Mouse (Mus musculus): Measurements from ENCODE around the gene Ogfr. TPM values are rescaled to one million over a fixed set of nuclear protein-coding genes. Genes with fewer than 3 reads are reported as not detected.

Ogfr gene
- polyA plus RNA-seq, 1 experiment from 2014 or later, result 50.5 TPM

DNA sequence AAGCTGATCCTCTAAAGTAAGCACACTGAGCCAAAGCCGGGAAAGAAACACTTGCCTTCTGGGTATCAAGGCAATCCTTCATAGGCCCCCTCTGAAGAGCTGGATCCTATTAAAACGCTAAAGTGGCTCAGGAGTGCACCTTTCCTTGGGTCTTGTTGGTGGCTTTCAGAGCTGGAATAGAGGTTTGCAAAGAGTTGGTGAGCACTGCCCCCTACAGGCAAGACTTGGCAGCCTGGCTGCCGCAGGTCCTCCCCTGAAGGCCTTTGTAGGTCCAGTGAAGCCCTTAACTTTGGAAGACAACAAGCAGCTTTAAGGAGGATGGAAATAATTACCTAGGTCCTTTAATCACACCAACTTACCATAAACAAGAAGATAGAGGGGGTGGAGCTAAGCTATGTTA lies 10.4 kb upstream of the Ogfr start:
- H3K27ac ChIP-seq, result no peak overlapping the region
- H3K36me3 ChIP-seq (ENCODE audit: inconsistent target), result no peaks in the 10 kb centered on the region
- H3K4me3 ChIP-seq (ENCODE audit: inconsistent target), result no peak overlapping the region
- peaks cover 8% of the 10 kb centered on the region for H3K79me2 ChIP-seq (ENCODE audit: inconsistent target)
- WGBS (ENCODE audit: missing documents), result 8% methylated on average over 3 of the region's 3 CpGs

DNA sequence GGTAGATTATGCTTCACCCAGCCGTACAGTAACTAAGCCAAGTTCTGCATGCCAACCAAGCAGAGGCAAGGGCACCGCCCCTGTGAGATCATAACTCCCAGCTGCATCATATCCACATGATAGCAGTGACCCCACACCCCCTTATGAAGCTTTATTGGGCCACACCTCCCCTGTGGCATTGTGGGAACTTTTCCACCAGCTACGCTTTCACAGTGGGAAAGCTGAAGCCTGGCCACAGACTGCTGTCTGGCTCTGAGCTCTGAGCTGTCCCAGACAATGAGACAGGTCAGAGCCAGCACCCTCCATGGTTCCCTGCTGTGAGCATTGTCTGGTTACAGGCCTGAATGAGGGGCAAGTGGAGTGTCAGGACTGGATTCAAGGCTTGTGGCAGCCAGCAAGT lies 8.0 kb upstream of the Ogfr start, which contains the start of gene Mrgbp:
TSS of gene Mrgbp (plus strand) at position 303 of the 400 bp plus-strand sequence.
- 84% methylated on average over 3 of the region's 3 CpGs for whole genome bisulfite sequencing (ENCODE audit: missing documents)
- Histone ChIP-seq H3K4me3 (ENCODE audit: inconsistent target) (peak within 1 kb of the TSS; percentile 9; the same call in 1 of the 2 replicates), H3K36me3 (ENCODE audit: inconsistent target) (peaks cover 7% of the 10 kb centered on the region; the same call in 1 of the 2 replicates), H3K79me2 (ENCODE audit: inconsistent target) (peaks cover 29% of the 10 kb centered on the region), H3K27ac (peak within 1 kb of the TSS; percentile 40)

DNA sequence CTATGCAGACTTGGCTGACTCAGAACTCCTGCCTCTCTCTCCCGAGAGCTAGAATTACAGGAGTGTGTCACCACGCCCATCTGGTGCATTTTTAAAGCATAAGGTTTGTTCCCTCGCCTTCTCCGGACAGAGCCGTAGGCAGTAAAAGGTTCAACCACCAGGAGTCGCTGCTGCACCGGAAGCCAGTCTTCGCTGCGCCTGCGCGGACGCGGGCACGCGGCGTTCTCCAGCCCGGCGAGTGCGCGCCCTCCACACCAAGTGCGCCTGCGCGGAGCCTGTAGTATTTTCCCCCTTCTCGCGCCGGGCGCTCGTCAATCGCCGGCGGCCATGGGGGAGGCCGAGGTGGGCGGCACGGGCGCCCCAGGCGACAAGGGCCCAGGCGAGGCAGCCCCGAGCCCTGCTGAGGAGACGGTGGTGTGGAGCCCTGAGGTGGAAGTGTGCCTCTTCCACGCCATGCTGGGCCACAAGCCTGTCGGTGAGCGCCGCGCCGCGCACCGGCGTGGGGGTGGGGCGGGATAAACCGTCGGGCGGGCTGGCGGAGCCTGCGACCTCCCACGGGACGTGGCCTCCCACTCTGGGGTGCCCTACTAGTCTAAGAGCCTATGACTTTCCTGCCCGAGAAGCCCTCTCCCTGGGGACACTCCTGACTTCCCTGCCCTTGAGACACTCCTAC lies 6.4 kb upstream of the Ogfr start:
- peaks cover 45% of the 10 kb centered on the region for H3K79me2 ChIP-seq (ENCODE audit: inconsistent target)
- peaks cover 18% of the 10 kb centered on the region; the same call in 1 of the 2 replicates for H3K36me3 ChIP-seq (ENCODE audit: inconsistent target)
- under 1% methylated on average over 50 of the region's 57 CpGs for WGBS (ENCODE audit: missing documents)
- H3K27ac ChIP-seq, result no peak overlapping the region
- peak overlapping the region; percentile 40 for H3K4me3 ChIP-seq (ENCODE audit: inconsistent target)

DNA sequence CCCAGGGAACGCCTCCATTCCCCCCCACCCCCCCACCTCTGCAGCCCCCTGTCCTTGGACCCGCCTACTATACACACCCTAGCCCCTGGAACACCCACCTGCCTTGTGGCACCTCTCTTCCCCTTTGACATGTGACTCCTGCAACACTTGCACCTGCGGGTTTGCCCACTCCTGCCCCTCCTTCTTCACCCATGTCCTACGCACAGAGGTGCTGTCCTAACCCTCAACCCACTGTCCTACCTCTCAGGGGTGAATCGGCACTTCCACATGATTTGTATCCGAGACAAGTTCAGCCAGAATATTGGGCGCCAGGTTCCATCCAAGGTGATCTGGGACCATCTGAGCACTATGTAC lies 5.9 kb upstream of the Ogfr start:
- 14% methylated on average over 7 of the region's 7 CpGs for WGBS (ENCODE audit: missing documents)
- no peak overlapping the region for H3K27ac ChIP-seq
- H3K4me3 ChIP-seq (ENCODE audit: inconsistent target), result peak overlapping the region; percentile 40
- peaks cover 49% of the 10 kb centered on the region for H3K79me2 ChIP-seq (ENCODE audit: inconsistent target)
- H3K36me3 ChIP-seq (ENCODE audit: inconsistent target), result peaks cover 18% of the 10 kb centered on the region; the same call in 1 of the 2 replicates

DNA sequence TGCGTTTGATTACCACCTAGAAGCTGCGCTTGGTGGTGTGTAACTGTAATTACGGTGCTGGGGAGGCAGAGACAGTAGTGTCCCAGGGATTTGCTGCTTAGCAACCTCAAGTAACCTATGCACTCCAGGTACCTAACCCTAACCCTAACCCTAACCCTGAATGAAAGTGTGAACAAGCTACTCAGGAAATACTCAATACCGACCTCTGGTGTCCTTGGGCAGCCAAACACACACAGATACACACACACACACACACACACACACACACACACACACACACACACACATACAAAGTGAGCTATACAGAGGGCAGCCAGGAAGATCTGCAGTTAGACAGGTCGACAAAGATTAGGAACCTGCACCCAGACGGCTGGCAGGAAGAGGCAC lies 316 bp upstream of the Ogfr start:
- Histone ChIP-seq H3K79me2 (ENCODE audit: inconsistent target) (peaks cover 73% of the 10 kb centered on the region), H3K27ac (peak overlapping the region; percentile 60), H3K36me3 (ENCODE audit: inconsistent target) (peaks cover 46% of the 10 kb centered on the region), H3K4me3 (ENCODE audit: inconsistent target) (peak overlapping the region; percentile 93)
- 49% methylated on average over 6 of the region's 6 CpGs for WGBS (ENCODE audit: missing documents)

DNA sequence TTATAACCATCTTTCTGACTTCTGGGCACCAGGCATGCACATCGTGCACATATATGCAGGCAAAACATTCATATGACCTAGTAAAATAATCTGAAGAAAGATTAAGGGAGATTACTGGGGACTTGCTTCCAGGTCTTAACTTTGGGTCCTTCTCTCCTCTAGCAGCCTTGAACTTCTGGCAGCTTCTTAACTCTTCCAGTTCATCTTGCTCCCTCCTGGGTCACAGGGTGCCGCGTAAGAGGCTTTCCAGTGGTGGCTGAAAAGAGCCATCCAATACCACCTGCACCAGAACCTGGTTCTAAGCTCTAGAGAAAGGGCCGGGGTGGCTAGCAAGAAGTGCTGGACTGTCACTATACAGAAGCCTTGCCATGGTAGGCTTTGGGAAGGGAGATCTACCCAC lies 8.4 kb downstream of the Ogfr start, which contains the start of gene Col9a3:
TSS of gene Col9a3 (plus strand) at position 301 of the 400 bp plus-strand sequence.
- Histone ChIP-seq H3K36me3 (ENCODE audit: inconsistent target) (peaks cover 32% of the 10 kb centered on the region), H3K27ac (no peak within 1 kb of the TSS), H3K79me2 (ENCODE audit: inconsistent target) (no peaks in the 10 kb centered on the region), H3K4me3 (ENCODE audit: inconsistent target) (no peak within 1 kb of the TSS)
- whole genome bisulfite sequencing (ENCODE audit: missing documents), result 73% methylated on average over 4 of the region's 4 CpGs

DNA sequence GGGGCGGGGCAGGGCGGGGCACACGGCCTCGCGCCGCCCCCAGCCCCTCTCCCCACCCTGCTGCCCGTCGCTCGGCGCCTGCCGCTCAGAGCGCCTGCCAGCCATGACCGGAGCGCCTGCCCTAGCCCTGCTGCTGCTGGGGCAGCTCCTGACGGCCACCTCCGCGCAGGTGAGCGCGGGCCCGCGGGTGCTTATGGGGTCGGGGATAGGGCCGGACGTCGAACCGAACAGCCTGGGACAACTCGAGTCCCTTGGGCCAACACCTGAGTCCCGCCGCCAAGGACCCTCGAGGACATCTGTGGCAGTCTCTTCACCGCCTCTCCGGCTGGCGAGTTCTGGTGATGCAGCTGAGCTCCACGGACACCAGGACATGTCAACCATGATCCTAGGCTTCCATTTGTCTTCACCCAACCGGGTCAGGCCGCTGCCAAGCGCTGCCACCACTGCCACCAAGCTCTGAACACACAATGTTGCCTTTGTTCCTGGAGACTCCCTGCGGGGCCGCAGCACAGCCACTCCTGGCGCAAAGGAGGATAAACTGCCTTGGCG lies 9.2 kb downstream of the Ogfr start:
- Histone ChIP-seq H3K36me3 (ENCODE audit: inconsistent target) (peaks cover 25% of the 10 kb centered on the region), H3K79me2 (ENCODE audit: inconsistent target) (no peaks in the 10 kb centered on the region), H3K27ac (no peak overlapping the region), H3K4me3 (ENCODE audit: inconsistent target) (no peak overlapping the region)
- WGBS (ENCODE audit: missing documents), result 37% methylated on average over 32 of the region's 41 CpGs

DNA sequence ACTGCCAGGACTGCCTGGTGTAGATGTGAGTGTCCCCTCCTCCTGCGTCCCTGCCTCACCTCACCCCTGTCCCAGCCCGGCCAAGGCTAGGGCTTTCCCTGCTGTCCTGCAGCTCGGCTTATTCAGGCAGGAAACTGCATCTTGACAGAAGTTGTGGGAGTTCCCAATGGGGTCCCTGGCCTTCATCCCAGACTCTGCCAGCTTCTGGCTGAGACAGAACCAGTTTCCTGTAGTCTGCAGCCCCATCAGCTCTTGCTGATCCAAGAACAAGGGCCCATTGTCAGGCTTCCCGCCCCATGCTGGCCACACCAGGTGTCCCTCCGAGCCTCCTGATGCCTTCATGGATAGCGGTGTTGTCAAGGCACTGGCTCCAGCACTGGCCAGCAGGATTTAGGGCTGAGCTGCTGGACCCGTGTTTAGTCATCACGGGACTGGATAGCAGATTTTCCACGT lies 11.6 kb downstream of the Ogfr start:
- WGBS (ENCODE audit: missing documents), result 58% methylated on average over 9 of the region's 9 CpGs
- H3K27ac ChIP-seq, result no peak overlapping the region
- no peaks in the 10 kb centered on the region for H3K79me2 ChIP-seq (ENCODE audit: inconsistent target)
- no peak overlapping the region for H3K4me3 ChIP-seq (ENCODE audit: inconsistent target)
- H3K36me3 ChIP-seq (ENCODE audit: inconsistent target), result peaks cover 3% of the 10 kb centered on the region; the same call in 1 of the 2 replicates

DNA sequence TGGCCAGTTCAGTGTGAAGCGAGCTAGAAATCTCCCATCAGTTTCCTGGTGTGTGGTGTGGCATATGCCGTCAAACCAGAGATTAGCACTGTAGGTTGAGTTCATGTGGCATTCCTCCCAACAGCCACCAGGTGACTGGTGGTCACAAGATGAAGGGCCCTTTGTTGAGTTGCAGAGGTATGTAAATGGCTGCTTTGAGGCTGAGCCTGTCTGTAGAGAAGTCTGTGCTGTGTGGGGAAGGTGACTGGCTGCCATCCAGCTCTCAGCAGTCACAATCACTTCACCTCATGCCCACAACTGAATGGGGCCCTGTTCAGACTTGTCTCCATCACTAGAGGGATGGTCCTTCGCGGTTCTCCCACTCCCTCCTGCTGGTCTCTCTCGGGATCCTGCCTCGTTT lies 15.7 kb downstream of the Ogfr start:
- Histone ChIP-seq H3K36me3 (ENCODE audit: inconsistent target) (no peaks in the 10 kb centered on the region), H3K27ac (no peak overlapping the region)
- 70% methylated on average over 6 of the region's 6 CpGs for WGBS (ENCODE audit: missing documents)

DNA sequence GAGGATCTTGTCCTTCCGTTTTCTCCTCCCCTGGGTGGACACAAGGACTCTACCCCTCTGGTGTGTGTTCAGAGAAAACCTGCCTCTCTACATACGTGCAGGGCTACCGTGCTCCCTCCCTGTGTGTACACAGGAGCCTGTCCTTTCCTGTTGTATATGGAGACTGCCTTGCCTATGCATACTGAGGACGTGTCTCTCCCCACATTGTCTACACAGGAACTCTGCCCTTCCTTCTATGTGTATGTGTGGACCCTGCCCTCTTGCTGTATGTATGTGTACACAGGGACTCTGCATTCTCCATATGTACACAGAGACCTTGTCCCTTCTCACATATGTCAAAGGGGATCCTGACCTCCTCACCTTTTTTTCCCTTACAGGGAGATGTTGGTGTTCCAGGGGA lies 21.2 kb downstream of the Ogfr start:
- no peak overlapping the region for H3K27ac ChIP-seq
- no peak overlapping the region for H3K4me3 ChIP-seq (ENCODE audit: inconsistent target)
- H3K79me2 ChIP-seq (ENCODE audit: inconsistent target), result no peaks in the 10 kb centered on the region
- no peaks in the 10 kb centered on the region for H3K36me3 ChIP-seq (ENCODE audit: inconsistent target)
- WGBS (ENCODE audit: missing documents), result 88% methylated on average over 4 of the region's 4 CpGs

More for the DNA sequence above, 15.7 kb downstream of the Ogfr start:
- Histone ChIP-seq H3K79me2 (ENCODE audit: inconsistent target) (no peaks in the 10 kb centered on the region), H3K4me3 (ENCODE audit: inconsistent target) (no peak overlapping the region)

DNA sequence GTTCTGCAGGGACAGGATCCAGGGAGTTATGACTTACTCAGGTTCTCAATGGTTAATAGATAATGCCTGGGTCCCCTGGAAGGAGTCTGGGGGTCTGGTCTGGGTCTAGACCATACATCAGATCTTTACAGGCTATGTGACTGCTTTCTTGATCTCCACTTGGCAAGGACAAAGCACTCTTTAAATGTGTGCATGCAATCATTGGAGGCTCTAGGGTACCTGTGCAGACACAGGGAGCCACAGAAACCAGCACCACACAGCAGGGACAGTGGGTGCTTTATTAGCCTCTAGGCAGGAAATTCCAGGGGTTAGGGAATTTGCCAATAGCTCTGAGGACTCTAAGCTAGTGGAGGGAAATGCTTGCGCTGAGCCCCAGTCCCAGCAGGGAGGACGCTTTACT lies 22.8 kb downstream of the Ogfr start:
- Histone ChIP-seq H3K36me3 (ENCODE audit: inconsistent target) (no peaks in the 10 kb centered on the region), H3K27ac (no peak overlapping the region), H3K4me3 (ENCODE audit: inconsistent target) (no peak overlapping the region), H3K79me2 (ENCODE audit: inconsistent target) (no peaks in the 10 kb centered on the region)
- WGBS (ENCODE audit: missing documents), result 15% methylated on average over 2 of the region's 2 CpGs

DNA sequence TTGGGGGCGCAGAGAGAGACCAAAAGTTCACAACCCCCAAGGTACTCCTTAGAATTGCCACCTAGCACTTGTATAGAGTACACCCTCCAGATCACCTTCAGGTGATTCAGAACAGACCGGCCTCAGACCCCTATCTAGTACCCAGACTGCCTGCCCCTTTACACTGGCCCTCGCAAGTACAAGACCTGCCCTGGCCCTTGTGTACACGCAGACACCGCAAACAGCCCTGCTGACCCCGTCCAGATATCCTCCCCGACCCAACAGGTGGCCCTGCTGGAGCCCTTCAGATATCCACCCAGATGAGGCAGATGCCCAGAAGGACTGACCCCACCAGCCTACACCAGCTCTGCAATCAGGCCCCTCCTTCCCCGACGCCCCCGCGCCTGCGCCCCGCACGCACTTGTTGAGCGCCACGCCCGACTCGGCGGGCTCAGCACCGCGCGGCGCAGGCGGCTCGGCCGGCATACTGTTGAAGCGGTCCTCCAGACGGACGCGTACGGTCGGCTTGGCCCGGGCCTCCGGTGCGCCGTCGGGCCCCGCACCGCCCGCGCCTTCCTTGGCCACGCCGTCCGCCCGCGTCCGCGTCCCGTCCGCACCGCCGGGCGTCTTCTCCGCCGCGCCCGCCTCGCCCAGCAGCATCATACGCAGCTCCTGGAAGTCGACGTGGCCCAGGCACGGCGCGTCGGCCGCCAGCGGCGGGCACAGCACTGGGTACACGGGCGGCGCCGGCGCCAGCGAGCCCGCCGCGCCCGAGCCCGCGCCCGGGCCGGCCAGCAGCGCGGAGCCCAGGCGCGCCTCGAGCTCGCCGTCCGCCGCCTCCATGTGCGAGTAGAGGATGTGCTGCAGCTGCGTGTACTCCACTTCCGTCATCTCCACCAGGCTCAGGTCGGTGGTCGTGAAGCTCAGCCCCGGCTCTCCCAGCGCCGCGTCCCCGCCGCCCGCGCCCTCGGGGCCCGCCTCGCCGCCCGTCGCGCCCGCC lies 52.8 kb downstream of the Ogfr start:
- no peaks in the 10 kb centered on the region for H3K79me2 ChIP-seq (ENCODE audit: inconsistent target)
- 18% methylated on average over 79 of the region's 112 CpGs for WGBS (ENCODE audit: missing documents)
- no peak overlapping the region for H3K27ac ChIP-seq
- no peaks in the 10 kb centered on the region for H3K36me3 ChIP-seq (ENCODE audit: inconsistent target)
- no peak overlapping the region for H3K4me3 ChIP-seq (ENCODE audit: inconsistent target)

DNA sequence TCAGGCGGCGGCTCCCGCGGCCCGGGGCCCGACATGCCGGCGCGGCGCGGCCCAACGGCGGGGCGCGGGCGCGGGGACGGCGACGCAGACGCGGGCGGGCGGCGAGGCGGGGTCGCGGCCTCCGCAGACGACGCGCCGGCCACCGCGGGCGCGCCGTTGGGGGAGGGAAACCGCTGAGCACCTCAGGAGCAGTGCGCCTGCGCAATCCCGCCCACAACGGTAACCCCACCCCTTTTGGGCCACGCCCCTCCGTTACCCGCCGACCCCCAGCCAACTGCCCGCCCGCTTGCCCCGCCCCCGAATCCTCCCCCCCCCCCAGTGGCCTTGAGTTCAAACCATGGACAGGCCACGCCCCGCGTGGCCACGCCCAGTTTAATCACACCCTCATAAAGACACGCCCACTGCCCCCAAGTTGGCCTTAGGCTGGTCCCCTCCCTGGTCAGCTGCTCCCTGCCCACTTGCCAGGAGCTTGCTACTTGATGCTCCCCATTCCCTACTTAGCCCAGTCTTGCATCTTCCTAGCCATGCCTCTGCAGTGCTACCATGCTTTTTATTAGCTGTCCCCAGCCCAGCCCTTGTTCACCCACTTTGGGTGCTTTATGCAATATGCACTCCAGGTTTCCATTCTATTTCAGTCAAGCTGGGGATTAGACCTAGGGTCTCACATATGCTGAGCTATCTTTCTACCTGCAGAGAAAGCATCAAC lies 53.7 kb downstream of the Ogfr start, which contains the start of gene Tcfl5:
TSS of gene Tcfl5 (minus strand) at position 154 of the 706 bp plus-strand sequence.
- 17% methylated on average over 28 of the region's 56 CpGs for WGBS (ENCODE audit: missing documents)
- Histone ChIP-seq H3K79me2 (ENCODE audit: inconsistent target) (no peaks in the 10 kb centered on the region), H3K4me3 (ENCODE audit: inconsistent target) (no peak within 1 kb of the TSS), H3K27ac (no peak within 1 kb of the TSS), H3K36me3 (ENCODE audit: inconsistent target) (no peaks in the 10 kb centered on the region)

DNA sequence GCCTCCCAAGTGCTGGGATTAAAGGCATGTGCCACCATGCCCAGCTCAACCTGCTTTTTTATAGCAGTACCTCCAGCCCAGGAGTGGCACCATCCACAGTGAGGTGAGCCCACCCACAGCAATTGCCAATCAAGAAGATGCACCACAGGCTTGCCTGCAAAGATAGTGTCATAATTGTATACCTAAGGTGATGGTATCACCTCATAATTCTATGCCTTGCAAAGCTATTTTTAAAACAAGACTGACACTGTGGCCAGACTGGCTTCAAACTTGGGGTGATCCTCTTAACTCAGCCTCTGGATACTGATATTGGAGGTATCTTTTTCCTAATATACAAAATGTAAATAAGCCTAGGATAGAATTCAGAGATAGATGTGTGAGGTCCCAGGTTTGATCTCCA lies 54.6 kb downstream of the Ogfr start:
- no peaks in the 10 kb centered on the region for H3K36me3 ChIP-seq (ENCODE audit: inconsistent target)
- no peak overlapping the region for H3K27ac ChIP-seq
- H3K4me3 ChIP-seq (ENCODE audit: inconsistent target), result no peak overlapping the region
- H3K79me2 ChIP-seq (ENCODE audit: inconsistent target), result no peaks in the 10 kb centered on the region
